Mouse (Mus musculus): ENCODE results near the gene Dlg2. TPM values are rescaled to one million over a fixed set of nuclear protein-coding genes. Genes with fewer than 3 reads are reported as not detected.
"Not testable (repeated sequence)": the region's sequence is repeated elsewhere in the genome, so short reads cannot be mapped to it uniquely, and the experiment has no call there.

Gene Dlg2
- total RNA-seq, 2 experiments from 2014 or later: 1.7 to 2.3 TPM

DNA sequence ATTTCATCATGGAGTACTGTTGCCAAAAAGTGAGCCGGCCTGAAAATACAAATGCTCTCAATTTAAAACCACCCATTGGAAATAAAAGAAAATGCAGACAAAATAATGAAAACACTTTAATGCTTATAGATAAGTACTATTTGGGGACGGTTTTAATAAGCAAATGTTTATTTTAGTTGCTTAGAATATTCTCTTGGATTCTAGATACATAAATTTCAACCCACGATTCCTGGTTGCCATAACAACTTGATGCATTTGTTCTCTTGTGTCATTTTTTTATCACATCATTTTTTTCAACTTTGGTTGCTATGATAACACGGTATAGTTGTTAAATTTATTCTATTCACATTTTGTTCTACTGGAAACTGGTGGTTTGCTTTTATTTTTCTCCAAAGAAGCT is 364.8 kb downstream of the Dlg2 start:
- DNase-seq: no peak

DNA sequence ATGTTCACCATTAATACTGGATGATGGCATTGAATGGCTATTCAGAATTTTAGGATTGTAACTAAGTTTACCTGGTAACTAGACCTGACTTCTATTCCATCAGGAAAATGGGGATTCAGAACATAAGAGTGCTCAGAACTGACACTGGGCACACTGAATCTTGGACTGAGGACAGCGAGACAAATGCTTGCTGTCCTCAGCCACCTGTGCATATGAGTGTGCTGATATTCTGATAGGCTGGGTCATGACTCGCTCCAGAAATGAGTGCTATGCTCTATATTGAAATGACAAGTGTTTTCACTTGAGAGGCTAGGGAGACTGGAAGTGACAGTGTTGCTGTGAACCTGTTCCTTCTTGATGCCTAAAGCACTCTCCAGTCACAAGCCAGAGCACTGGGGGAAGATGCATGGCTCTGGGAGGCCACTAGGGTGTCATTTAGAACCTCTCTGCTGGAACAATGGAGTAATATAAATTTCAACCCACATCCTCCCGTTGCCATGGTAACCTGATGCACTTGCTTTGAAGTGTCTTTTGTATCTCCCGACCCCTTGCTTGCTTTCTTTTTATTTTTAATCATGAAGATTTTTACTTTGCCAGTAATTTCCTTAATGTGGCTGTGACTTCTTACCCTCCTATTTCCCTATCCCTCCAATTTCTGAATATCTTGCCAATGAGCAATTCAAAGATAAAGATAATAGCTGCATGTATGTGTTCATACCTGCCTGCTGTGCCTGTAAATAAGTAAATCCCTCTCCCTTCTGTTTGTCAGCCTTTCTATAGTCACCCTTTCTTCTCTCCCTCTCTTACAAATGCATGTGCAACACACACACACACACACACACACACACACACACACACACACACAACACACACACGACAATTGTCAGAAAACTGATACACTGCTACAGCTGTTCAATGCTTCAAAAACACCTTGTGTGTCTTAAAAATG is 367.1 kb downstream of the Dlg2 start:
- DNase-seq: no peak

DNA sequence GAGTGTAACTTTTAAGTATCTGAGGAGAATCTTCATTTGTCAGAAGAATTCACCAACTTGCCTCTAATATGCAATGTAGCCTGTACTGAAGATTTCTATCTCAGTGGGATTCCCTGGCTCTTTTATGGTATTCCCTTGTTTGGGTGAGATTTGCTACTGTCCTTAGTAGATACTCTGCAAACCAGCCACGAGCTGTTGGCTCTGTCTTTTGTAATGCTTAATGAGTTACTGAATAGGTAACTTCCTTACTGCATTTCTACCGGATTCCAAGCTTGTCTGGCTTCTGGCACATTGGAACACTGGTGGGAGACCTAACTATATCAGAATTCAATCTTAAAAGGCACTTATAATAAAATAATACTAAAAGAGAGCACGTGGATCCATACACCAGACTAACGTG is 400.3 kb downstream of the Dlg2 start:
- DNase-seq: not testable (repeated sequence)

DNA sequence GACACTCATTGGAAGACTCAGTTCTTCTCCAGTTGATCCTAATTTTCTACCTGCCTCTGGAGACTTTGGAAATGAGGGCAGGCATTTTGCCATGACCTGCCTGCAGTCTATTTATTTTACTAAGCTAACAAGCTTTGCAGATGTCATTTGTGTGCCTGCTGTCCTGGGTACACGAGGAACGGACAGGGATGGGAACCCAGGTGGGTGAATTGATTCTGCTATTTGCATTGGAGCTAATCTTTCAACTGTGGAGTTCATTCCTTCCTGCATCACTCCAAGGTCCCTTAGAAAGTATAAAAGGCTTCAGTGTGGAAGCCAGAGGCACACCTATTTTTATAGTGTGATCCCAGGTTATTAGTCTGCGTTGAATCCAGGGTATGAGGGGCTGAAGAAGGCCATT is 406.3 kb downstream of the Dlg2 start:
- no peak for DNase-seq

GRCm38 (mm10) chr7:90886396-90887006 is 410.0 kb downstream of the Dlg2 start:
- DNase-seq: no peak

DNA sequence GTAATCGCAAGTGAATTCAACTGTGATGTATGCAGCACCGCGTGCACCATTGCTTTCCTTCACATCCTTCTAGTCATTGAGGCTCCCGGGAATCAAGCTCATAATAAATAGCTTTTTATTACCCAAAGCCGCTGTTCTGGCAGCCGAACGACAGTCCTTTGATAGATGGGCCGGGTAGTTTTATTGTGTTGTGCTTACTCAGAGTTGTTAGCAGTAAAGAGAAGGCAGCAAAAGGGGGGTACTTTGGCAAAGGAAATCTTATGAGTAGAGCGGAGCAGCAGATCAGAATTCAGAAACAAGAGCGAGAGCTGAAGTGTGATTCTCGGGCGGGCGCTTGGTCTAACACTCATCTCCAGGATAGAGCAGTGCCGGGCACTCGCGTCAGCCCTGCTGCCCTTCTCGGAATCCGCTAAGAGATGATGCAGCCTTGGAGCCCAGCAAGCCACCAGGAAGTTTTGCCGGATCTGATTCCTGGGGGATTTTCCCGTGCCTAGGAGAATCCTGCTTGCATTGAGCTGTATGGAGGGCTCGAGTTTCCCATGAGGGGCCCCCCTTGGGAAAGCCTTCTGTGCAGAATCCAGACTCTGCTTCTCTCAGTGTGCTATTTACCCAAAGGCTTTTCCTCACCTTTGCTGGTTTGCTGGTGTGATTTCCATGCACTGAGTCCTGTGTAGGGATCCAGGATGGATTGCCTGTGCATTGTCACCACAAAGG is 410.7 kb downstream of the Dlg2 start:
- DNase-seq: no peak

GRCm38 (mm10) chr7:90927441-90927840 is 451.0 kb downstream of the Dlg2 start:
- no peak for DNase-seq

DNA sequence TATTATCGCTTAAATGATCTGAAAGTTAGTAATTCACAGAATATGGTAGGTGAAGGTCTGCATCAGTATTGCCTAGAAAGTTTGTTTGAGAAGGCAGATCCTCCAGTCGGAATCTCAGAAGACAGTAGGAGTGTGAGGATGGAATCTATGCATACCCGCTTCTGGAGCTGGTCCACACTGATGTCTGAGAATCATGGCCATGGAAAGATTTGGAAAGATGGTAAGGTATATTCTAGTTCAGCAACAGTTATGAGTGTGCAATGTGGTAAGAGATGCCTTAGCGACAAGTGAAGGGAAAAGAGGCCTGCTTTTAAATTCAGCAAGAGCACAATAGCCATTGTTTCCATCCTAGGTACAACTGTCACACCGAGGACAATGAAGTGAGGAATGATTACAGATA is 464.3 kb downstream of the Dlg2 start:
- DNase-seq: no peak

- no peak for DNase-seq
Measured at GRCm38 (mm10) chr7:90947073-90947472, 470.6 kb downstream of the Dlg2 start.

DNA sequence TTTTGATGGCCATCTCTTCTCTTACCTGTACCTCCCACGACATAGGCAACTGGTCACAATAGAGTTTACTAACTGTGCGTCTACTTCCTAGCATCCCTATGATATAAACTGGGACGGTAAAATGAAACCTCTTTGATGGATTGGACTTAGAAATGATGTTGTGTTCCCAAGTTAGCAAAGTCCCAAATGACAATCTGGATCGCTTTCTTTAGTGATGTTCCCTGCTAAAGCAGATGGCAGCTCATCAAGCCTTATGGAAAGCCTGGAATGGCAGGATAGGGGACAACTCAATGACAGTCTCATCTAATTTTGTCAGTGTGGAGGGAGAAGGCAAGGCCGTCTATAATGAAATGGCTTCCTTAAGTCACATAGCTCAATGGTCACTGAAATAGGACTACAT is 472.7 kb downstream of the Dlg2 start:
- DNase-seq: no peak

GRCm38 (mm10) chr7:90977241-90977640 is 500.8 kb downstream of the Dlg2 start:
- DNase-seq: no peak

DNA sequence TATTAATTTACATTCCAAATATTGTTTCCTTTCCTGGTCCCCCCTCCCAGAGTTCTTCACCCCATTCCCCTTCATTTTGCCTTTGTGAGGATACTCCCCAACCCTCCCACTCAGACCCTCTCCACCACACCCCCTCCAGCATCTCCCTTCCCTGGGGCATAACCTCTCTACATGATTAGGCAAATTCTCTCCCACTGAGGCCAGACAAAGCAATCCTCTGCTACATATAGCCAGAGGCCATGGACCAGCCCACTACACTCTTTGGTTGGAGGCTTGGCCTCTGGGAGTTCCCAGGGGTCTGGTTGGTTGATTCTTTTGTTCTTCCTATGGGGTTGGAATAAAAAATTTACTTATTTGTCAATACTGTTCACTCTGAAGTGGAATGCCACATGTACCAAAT is 505.6 kb downstream of the Dlg2 start:
- no peak for DNase-seq

- no peak for DNase-seq
Measured at GRCm38 (mm10) chr7:91010655-91011054, 534.2 kb downstream of the Dlg2 start.

DNA sequence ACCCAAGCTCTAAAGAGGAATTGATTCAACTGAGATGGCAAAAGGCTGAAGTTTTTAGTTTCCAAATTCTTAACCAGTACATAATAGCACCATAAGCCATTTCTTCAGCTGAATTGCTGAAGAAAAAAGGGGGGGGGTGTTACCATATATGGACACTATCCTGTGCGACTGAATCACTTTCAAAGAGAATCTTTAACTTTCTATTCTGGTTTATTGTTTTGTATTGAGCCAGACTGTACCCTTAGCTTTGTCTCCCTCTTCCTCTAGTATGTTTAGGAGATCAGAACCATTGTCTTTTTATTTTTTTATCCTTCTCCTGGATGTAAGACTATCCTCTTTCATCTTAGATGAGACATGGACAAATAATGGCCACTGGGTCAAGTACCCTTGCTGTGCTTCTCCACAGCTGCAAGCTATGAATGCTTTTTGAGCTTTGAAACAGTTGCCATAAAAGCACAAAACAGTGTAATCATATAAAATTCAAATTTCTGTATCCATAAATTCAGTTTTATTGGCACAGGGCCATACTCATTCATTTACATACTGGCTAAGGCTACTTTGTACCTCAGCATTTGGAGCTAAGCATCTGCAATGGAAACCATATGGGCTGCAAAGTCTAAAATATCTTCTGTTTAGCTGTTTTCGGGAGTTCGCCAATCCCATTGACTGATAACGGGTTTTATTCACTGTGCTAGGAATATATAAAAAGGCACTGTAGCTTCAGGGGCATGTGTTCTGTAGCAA is 568.7 kb downstream of the Dlg2 start:
- DNase-seq: no peak

- no peak for DNase-seq
Measured at GRCm38 (mm10) chr7:91045742-91046098, 569.2 kb downstream of the Dlg2 start.

DNA sequence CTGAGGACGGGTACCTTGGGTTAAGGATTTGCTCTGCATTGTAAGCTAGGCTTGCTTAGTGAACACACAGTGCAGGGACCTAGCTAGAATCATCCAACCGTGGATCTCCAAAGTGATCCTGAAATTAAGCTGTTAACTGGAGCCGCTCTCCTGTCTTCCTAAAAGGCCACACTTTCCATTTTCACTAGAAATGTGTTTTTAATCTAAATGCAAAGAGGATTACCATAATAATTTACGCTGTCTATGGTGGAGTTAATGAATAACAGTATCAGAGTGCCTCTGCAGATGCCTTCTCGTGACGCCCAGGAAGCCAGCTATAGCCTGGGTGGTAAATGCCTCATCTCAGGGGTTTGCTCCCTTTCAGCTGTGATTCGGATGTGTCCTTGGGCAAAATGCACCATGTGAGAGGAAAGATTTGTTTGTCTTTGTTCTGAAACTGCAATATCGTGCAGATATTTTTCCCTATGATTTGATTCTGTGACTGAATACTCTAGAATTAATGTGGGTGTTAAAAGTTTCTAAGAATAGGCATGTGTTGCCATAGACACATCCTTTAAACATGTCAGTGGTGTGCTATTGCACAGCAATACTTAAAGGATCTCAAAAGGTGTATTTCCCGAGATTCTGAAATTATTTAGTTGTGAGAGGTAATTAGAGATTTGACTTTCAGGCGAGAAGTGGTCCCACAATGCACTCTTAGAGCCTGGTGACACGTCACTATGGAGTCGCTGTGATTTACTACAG is 587.0 kb downstream of the Dlg2 start:
- DNase-seq: no peak

DNA sequence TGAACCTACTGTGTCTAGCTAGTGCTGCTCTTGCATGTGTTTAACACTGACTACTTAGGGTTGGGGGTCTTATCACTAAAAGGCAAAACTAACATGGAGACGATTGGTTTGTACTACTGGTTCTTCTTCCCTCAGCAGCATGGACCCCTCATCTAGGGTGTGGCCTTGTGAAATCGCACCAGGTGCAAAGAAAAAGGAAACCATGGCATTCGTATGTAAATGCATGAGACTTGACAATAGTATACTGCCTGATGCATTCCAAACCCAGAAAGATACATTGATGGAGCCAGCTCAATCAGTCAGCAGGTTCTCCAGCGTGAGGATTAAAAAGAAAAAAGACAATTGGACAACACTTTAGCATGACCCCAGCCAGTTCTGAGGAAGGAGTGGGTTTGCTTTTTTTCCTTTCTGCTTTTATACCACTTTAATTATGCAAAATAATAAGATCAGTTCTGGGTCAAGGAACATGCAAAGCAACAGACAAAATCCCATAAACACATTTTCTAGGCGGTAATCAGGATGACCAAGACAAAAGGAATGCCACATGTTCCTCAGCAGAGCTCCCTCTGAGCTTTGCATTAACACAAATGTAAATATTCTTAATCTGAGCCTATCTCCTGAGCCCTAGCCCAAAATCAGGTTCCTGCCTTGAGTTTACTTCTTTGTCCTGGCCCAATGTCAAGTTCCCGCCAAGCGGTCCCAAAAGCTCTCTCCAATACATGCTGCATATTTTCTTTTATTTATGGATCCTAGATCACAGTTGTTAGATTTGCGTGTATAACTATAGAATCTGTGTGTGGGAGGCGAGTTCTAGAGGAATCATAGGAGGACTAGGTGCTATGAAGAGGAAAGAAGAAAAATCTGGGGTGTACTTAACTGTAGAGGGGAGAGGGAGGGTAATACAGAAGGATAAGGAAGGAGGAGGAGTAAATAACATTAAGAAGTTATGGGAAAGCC is 595.6 kb downstream of the Dlg2 start:
- DNase-seq: no peak

- DNase-seq: no peak
Measured at GRCm38 (mm10) chr7:91086071-91086470, 609.6 kb downstream of the Dlg2 start.

- no peak for DNase-seq
Measured at GRCm38 (mm10) chr7:91089211-91089930, 612.9 kb downstream of the Dlg2 start.
